Mouse (Mus musculus): ENCODE results near the gene Abhd4.
A peak's percentile ranks its signal among the peaks of the same experiment; 100 is the strongest.

- no peak for TF ChIP-seq CTCF (IDR thresholded peaks at IDR 0.05; ENCODE audit: control insufficient read depth, insufficient read depth, insufficient read length)
- peak; percentile 67 for TF ChIP-seq CEBPB (IDR thresholded peaks at IDR 0.05; ENCODE audit: low read depth)
These were observed 31.7 kb upstream of the Abhd4 start for GRCm38 (mm10) chr14:54222289-54222727.

Measured in C2C12 (cell line).